Mouse (Mus musculus): ENCODE results near the gene Sin3b. TPM values are rescaled to one million over a fixed set of nuclear protein-coding genes. Genes with fewer than 3 reads are reported as not detected.
A peak's percentile ranks its signal among the peaks of the same experiment; 100 is the strongest.

Gene Sin3b
- polyA plus RNA-seq, 1 experiment from 2014 or later, result 208 TPM

- 0 out of 2 replicates have a peak, but pooled peaks have one; percentile 40 for ATAC-seq
These were observed 24.6 kb upstream of the Sin3b start for GRCm38 (mm10) chr8:72698349-72698926.

GRCm38 (mm10) chr8:72712569-72712968, 10.5 kb upstream of the Sin3b start:
- no peaks in the 10 kb centered on the region for H3K27me3 ChIP-seq (replicated peaks; ENCODE audit: control insufficient read depth, insufficient read depth, low read length)
- H3K9me3 ChIP-seq (ENCODE audit: control insufficient read depth, low read length), result no peaks in the 10 kb centered on the region
- no peaks in the 10 kb centered on the region for H3K36me3 ChIP-seq (ENCODE audit: control insufficient read depth, insufficient read depth)
- H3K27ac ChIP-seq (ENCODE audit: low read length), result no peak overlapping the region
- WGBS, result 69% methylated on average over 6 of the region's 6 CpGs
- H3K9ac ChIP-seq (replicated peaks; ENCODE audit: low read depth, low read length), result no peak overlapping the region
- H3K4me3 ChIP-seq (replicated peaks; ENCODE audit: low read length), result no peak overlapping the region
- no peaks in the 10 kb centered on the region for H3K4me1 ChIP-seq (replicated peaks; ENCODE audit: control insufficient read depth, insufficient read depth, low read length)
- ATAC-seq, result no peak
- no peak overlapping the region for H3K4me2 ChIP-seq (ENCODE audit: low read length)

More at GRCm38 (mm10) chr8:72698349-72698926, 24.6 kb upstream of the Sin3b start:
- Histone ChIP-seq H3K27ac (ENCODE audit: low read length) (no peak overlapping the region), H3K27me3 (replicated peaks; ENCODE audit: control insufficient read depth, insufficient read depth, low read length) (no peaks in the 10 kb centered on the region), H3K36me3 (ENCODE audit: control insufficient read depth, insufficient read depth) (no peaks in the 10 kb centered on the region), H3K4me1 (replicated peaks; ENCODE audit: control insufficient read depth, insufficient read depth, low read length) (no peaks in the 10 kb centered on the region), H3K9me3 (ENCODE audit: control insufficient read depth, low read length) (no peaks in the 10 kb centered on the region), H3K4me3 (replicated peaks; ENCODE audit: low read length) (no peak overlapping the region), H3K9ac (replicated peaks; ENCODE audit: low read depth, low read length) (no peak overlapping the region), H3K4me2 (ENCODE audit: low read length) (no peak overlapping the region)
- WGBS, result 96% methylated on average over 2 of the region's 2 CpGs

- Histone ChIP-seq H3K27ac (ENCODE audit: low read length) (no peak overlapping the region), H3K4me2 (ENCODE audit: low read length) (no peak overlapping the region), H3K9ac (replicated peaks; ENCODE audit: low read depth, low read length) (no peak overlapping the region), H3K27me3 (replicated peaks; ENCODE audit: control insufficient read depth, insufficient read depth, low read length) (no peaks in the 10 kb centered on the region), H3K9me3 (ENCODE audit: control insufficient read depth, low read length) (no peaks in the 10 kb centered on the region), H3K36me3 (ENCODE audit: control insufficient read depth, insufficient read depth) (no peaks in the 10 kb centered on the region), H3K4me1 (replicated peaks; ENCODE audit: control insufficient read depth, insufficient read depth, low read length) (no peaks in the 10 kb centered on the region), H3K4me3 (replicated peaks; ENCODE audit: low read length) (no peak overlapping the region)
- no peak for ATAC-seq
- WGBS, result 89% methylated on average over 5 of the region's 5 CpGs
These were observed 6.5 kb upstream of the Sin3b start for GRCm38 (mm10) chr8:72716594-72716993.

DNA sequence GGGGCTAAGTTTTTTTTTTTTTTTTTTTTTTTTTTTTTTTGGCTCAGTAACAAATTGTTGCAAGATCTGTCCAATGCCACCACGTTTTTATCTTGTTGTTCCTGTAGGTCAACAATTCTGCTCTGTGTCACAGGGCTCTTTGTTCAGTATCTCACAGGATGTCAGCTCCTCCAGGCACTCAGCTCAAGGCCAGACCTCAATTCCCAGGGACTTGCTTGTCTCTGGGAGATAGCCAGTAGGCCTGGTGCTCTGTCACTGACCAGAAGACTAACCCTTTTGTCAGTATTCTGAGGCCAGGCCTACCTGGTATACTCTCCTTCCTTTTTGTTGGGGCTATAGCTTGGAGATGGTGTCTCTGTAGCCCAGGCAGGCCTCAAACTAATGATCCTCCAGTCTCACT, 2.5 kb upstream of the Sin3b start:
- Histone ChIP-seq H3K36me3 (ENCODE audit: control insufficient read depth, insufficient read depth) (peaks cover 3% of the 10 kb centered on the region; the same call in 1 of the 2 replicates), H3K4me3 (replicated peaks; ENCODE audit: low read length) (no peak overlapping the region), H3K4me1 (replicated peaks; ENCODE audit: control insufficient read depth, insufficient read depth, low read length) (peaks cover 10% of the 10 kb centered on the region), H3K9me3 (ENCODE audit: control insufficient read depth, low read length) (no peaks in the 10 kb centered on the region), H3K27me3 (replicated peaks; ENCODE audit: control insufficient read depth, insufficient read depth, low read length) (no peaks in the 10 kb centered on the region), H3K4me2 (ENCODE audit: low read length) (no peak overlapping the region), H3K9ac (replicated peaks; ENCODE audit: low read depth, low read length) (no peak overlapping the region), H3K27ac (ENCODE audit: low read length) (no peak overlapping the region)
- 36% methylated on average over 1 of the region's 1 CpGs for WGBS
- no peak for ATAC-seq

DNA sequence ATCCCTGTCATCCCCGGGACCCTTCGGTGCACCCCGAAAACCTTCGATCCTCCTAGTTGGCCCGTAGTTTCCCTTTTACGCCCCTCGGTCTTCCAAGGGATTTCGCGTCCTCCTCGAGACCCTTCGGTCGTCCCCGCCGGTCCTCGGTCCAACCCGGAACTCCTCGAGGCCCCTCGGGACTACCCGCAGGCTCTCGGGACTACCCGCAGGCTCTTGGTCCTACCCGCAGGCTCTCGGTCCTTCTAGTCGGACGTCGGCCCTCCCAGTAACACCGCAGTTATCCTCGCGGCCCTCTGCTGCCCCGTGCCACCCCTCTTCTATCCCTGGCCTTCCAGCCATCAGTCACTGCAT, 541 bp downstream of the Sin3b start:
- peaks cover 10% of the 10 kb centered on the region for H3K4me1 ChIP-seq (replicated peaks; ENCODE audit: control insufficient read depth, insufficient read depth, low read length)
- peaks cover 25% of the 10 kb centered on the region for H3K36me3 ChIP-seq (ENCODE audit: control insufficient read depth, insufficient read depth)
- ATAC-seq, result peak; percentile 37
- under 1% methylated on average over 30 of the region's 30 CpGs for WGBS
- H3K9me3 ChIP-seq (ENCODE audit: control insufficient read depth, low read length), result no peaks in the 10 kb centered on the region
- H3K9ac ChIP-seq (replicated peaks; ENCODE audit: low read depth, low read length), result peak overlapping the region; percentile 95
- peak overlapping the region; percentile 91 for H3K4me2 ChIP-seq (ENCODE audit: low read length)
- no peaks in the 10 kb centered on the region for H3K27me3 ChIP-seq (replicated peaks; ENCODE audit: control insufficient read depth, insufficient read depth, low read length)
- peak overlapping the region; percentile 83 for H3K4me3 ChIP-seq (replicated peaks; ENCODE audit: low read length)
- no peak overlapping the region for H3K27ac ChIP-seq (ENCODE audit: low read length)

DNA sequence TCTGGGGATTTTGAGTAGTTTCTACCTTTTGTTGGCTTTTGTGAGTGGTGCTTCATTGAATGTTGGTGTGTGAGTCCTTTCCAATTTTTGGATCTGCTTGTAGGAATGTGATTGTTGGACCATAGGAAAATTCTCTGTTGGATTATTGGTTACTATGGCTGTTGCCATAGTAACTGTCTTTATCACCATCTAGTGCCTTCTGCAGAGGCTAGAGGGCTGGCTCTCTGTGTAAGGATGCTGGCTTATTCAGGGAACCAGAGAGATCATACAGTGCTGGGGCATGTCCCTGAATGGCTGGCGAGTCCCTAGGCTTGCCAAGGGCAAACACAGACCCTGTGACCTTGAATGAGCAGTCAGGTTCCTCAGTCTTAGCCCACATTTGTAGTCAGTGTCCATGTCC, 5.6 kb downstream of the Sin3b start:
- Histone ChIP-seq H3K9me3 (ENCODE audit: control insufficient read depth, low read length) (no peaks in the 10 kb centered on the region), H3K4me2 (ENCODE audit: low read length) (no peak overlapping the region), H3K36me3 (ENCODE audit: control insufficient read depth, insufficient read depth) (peaks cover 60% of the 10 kb centered on the region), H3K4me1 (replicated peaks; ENCODE audit: control insufficient read depth, insufficient read depth, low read length) (peaks cover 10% of the 10 kb centered on the region), H3K27me3 (replicated peaks; ENCODE audit: control insufficient read depth, insufficient read depth, low read length) (no peaks in the 10 kb centered on the region), H3K4me3 (replicated peaks; ENCODE audit: low read length) (no peak overlapping the region), H3K27ac (ENCODE audit: low read length) (no peak overlapping the region), H3K9ac (replicated peaks; ENCODE audit: low read depth, low read length) (no peak overlapping the region)
- WGBS, result 81% methylated on average over 1 of the region's 1 CpGs
- ATAC-seq, result peak; percentile 39

GRCm38 (mm10) chr8:72735001-72735400, 11.9 kb downstream of the Sin3b start:
- Histone ChIP-seq H3K4me2 (ENCODE audit: low read length) (no peak overlapping the region), H3K9me3 (ENCODE audit: control insufficient read depth, low read length) (no peaks in the 10 kb centered on the region), H3K27ac (ENCODE audit: low read length) (no peak overlapping the region), H3K27me3 (replicated peaks; ENCODE audit: control insufficient read depth, insufficient read depth, low read length) (no peaks in the 10 kb centered on the region), H3K36me3 (ENCODE audit: control insufficient read depth, insufficient read depth) (peaks cover 62% of the 10 kb centered on the region), H3K4me1 (replicated peaks; ENCODE audit: control insufficient read depth, insufficient read depth, low read length) (no peaks in the 10 kb centered on the region), H3K9ac (replicated peaks; ENCODE audit: low read depth, low read length) (no peak overlapping the region), H3K4me3 (replicated peaks; ENCODE audit: low read length) (no peak overlapping the region)
- WGBS, result 88% methylated on average over 5 of the region's 5 CpGs
- no peak for ATAC-seq

- Histone ChIP-seq H3K27me3 (replicated peaks; ENCODE audit: control insufficient read depth, insufficient read depth, low read length) (no peaks in the 10 kb centered on the region), H3K9ac (replicated peaks; ENCODE audit: low read depth, low read length) (no peak overlapping the region), H3K27ac (ENCODE audit: low read length) (no peak overlapping the region), H3K36me3 (ENCODE audit: control insufficient read depth, insufficient read depth) (peaks cover 49% of the 10 kb centered on the region), H3K4me2 (ENCODE audit: low read length) (no peak overlapping the region), H3K4me3 (replicated peaks; ENCODE audit: low read length) (no peak overlapping the region), H3K4me1 (replicated peaks; ENCODE audit: control insufficient read depth, insufficient read depth, low read length) (no peaks in the 10 kb centered on the region), H3K9me3 (ENCODE audit: control insufficient read depth, low read length) (no peaks in the 10 kb centered on the region)
- ATAC-seq, result no peak
These were observed 13.8 kb downstream of the Sin3b start for GRCm38 (mm10) chr8:72736868-72737267.

GRCm38 (mm10) chr8:72746061-72746460, 23.0 kb downstream of the Sin3b start:
- 36% methylated on average over 5 of the region's 5 CpGs for WGBS
- Histone ChIP-seq H3K27me3 (replicated peaks; ENCODE audit: control insufficient read depth, insufficient read depth, low read length) (no peaks in the 10 kb centered on the region), H3K36me3 (ENCODE audit: control insufficient read depth, insufficient read depth) (peaks cover 69% of the 10 kb centered on the region), H3K9ac (replicated peaks; ENCODE audit: low read depth, low read length) (no peak overlapping the region), H3K9me3 (ENCODE audit: control insufficient read depth, low read length) (no peaks in the 10 kb centered on the region), H3K4me1 (replicated peaks; ENCODE audit: control insufficient read depth, insufficient read depth, low read length) (no peaks in the 10 kb centered on the region), H3K27ac (ENCODE audit: low read length) (no peak overlapping the region), H3K4me2 (ENCODE audit: low read length) (no peak overlapping the region), H3K4me3 (replicated peaks; ENCODE audit: low read length) (no peak overlapping the region)
- peak; percentile 39 for ATAC-seq

DNA sequence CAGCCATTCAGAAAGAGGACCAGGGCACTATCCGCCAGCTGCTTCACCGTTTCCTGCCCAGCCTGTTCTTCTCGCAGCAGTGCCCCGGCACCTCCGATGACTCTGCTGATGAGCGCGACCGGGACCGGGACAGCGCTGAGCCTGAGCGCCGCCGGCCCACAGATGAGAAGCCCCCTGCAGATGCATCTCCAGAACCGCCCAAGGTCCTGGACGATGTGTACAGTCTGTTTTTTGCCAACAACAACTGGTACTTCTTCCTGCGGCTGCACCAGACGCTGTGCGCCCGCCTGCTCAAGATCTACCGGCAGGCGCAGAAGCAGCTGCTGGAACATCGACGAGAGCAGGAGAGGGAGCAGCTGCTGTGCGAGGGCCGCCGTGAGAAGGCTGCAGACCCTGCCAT, 26.8 kb downstream of the Sin3b start:
- 94% methylated on average over 26 of the region's 26 CpGs for WGBS
- ATAC-seq, result no peak
- H3K27me3 ChIP-seq (replicated peaks; ENCODE audit: control insufficient read depth, insufficient read depth, low read length), result no peaks in the 10 kb centered on the region

More for the DNA sequence above, 26.8 kb downstream of the Sin3b start:
- no peak overlapping the region for H3K4me2 ChIP-seq (ENCODE audit: low read length)
- peaks cover 77% of the 10 kb centered on the region for H3K36me3 ChIP-seq (ENCODE audit: control insufficient read depth, insufficient read depth)
- H3K27ac ChIP-seq (ENCODE audit: low read length), result no peak overlapping the region
- H3K4me3 ChIP-seq (replicated peaks; ENCODE audit: low read length), result no peak overlapping the region
- no peak overlapping the region for H3K9ac ChIP-seq (replicated peaks; ENCODE audit: low read depth, low read length)
- no peaks in the 10 kb centered on the region for H3K4me1 ChIP-seq (replicated peaks; ENCODE audit: control insufficient read depth, insufficient read depth, low read length)
- no peaks in the 10 kb centered on the region for H3K9me3 ChIP-seq (ENCODE audit: control insufficient read depth, low read length)
